Mouse (Mus musculus) E14TG2a.4 (cell line): ENCODE data around the gene Actr8.

Experiments
- CTCF ChIP-seq: conservative IDR thresholded peaks from 2 replicates; pipeline ENCODE4 v1.5.1; 2014; ENCODE audit warnings: low read length
- NANOG ChIP-seq: IDR thresholded peaks from 2 replicates; pipeline ENCODE4 v1.6.1; 2014; ENCODE audit warnings: borderline replicate concordance, low read length, mixed read lengths
- POU5F1 ChIP-seq: IDR thresholded peaks from 2 replicates; pipeline ENCODE4 v1.6.1; 2014; ENCODE audit warnings: low read length, borderline replicate concordance

DNA sequence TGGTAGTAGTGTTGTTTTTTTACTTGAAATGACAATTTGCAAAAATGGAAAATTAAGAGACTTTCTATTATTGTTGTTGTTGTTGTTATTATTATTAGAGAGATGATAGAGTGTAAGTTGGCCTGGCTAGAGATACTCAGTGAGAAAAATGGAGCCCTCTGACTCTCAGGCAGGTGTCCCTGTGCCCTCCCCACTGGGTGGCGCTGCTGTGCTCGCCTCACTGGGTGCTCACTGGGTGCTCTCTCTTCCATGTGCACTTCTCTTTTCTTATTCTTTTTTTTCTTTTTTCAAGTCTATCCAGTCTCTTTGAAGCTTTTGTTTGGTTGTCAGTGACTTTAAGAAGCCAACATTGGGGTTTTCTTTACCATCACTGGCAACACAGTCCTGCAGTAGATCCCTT lies 49.2 kb downstream of the Actr8 start:
- peak; percentile 70 for TF ChIP-seq CTCF
- TF ChIP-seq POU5F1: no peak
- TF ChIP-seq NANOG: no peak
